Mouse (Mus musculus): ENCODE measurements around the gene Ppp2r2d. TPM values are rescaled to one million over a fixed set of nuclear protein-coding genes. Genes with fewer than 3 reads are reported as not detected.

Ppp2r2d gene
- 451 TPM for polyA plus RNA-seq (2014; fragmentation: Illumina TruSeq; extraction: RNeasy Lipid Tissue Mini Kit (QIAGEN cat#74804); ENCODE audit: low read depth, low replicate concordance)

GRCm38 (mm10) chr7:138845544-138846391, at the start of gene Ppp2r2d, which contains the start of gene Mapk1ip1:
Gene Ppp2r2d, plus strand, starts transcription at chr7:138846079.
Gene Mapk1ip1, minus strand, starts transcription at chr7:138846273.

GRCm38 (mm10) chr7:138909277-138910192, 63.7 kb downstream of the Ppp2r2d start, which contains the start of gene Bnip3:
Gene Bnip3, minus strand, starts transcription at chr7:138909519.

Other genes starting within 250 kb of the Ppp2r2d start
- gene Mapk1ip1, start 194 bp downstream of the Ppp2r2d start, polyA plus RNA-seq (2014; fragmentation: Illumina TruSeq; extraction: RNeasy Lipid Tissue Mini Kit (QIAGEN cat#74804); ENCODE audit: low read depth, low replicate concordance) = 7.1 TPM
- gene Bnip3, start 63.4 kb downstream of the Ppp2r2d start, polyA plus RNA-seq (2014; fragmentation: Illumina TruSeq; extraction: RNeasy Lipid Tissue Mini Kit (QIAGEN cat#74804); ENCODE audit: low read depth, low replicate concordance) = 39.7 TPM
- 1.1 TPM for gene Jakmip3, start 94.7 kb downstream of the Ppp2r2d start, polyA plus RNA-seq (2014; fragmentation: Illumina TruSeq; extraction: RNeasy Lipid Tissue Mini Kit (QIAGEN cat#74804); ENCODE audit: low read depth, low replicate concordance)
- gene Dpysl4, start 239.9 kb downstream of the Ppp2r2d start, polyA plus RNA-seq (2014; fragmentation: Illumina TruSeq; extraction: RNeasy Lipid Tissue Mini Kit (QIAGEN cat#74804); ENCODE audit: low read depth, low replicate concordance) = 1.1 TPM